Mouse (Mus musculus): ENCODE data around the gene Dennd1b. TPM values are rescaled to one million over a fixed set of nuclear protein-coding genes. Genes with fewer than 3 reads are reported as not detected.

Gene Dennd1b
- total and polyA plus RNA-seq, 2 experiments = 3.2 to 16.5 TPM

GRCm38 (mm10) chr1:139174058-139174832 is 211.0 kb downstream of the Dennd1b start:
- Histone ChIP-seq H3K27me3 (ENCODE audit: control insufficient read depth, insufficient read depth, low read length) (no peaks in the 10 kb centered on the region), H3K36me3 (ENCODE audit: control insufficient read depth, insufficient read depth, low read length) (peaks cover 26% of the 10 kb centered on the region), H3K27ac (replicated peaks; ENCODE audit: insufficient read depth, low read depth, low read length) (no peak overlapping the region), H3K9ac (ENCODE audit: low read depth, low read length) (no peak overlapping the region), H3K79me2 (ENCODE audit: control insufficient read depth, insufficient read depth, low read length) (no peaks in the 10 kb centered on the region), H3K4me1 (ENCODE audit: control insufficient read depth, insufficient read depth, low read length) (no peaks in the 10 kb centered on the region), H3K4me3 (ENCODE audit: insufficient read depth, low read depth, low read length) (no peak overlapping the region)
- DNase-seq (ENCODE audit: extremely low read depth, low read depth, low spot score) = no peak
- 87% methylated on average over 3 of the region's 3 CpGs for WGBS
- TF ChIP-seq CTCF (IDR thresholded peaks at IDR 0.05; ENCODE audit: low read depth, low read length) = no peak

GRCm38 (mm10) chr1:139179707-139180106 is 216.5 kb downstream of the Dennd1b start:
- WGBS = 88% methylated on average over 1 of the region's 1 CpGs
- Histone ChIP-seq H3K27ac (replicated peaks; ENCODE audit: insufficient read depth, low read depth, low read length) (no peak overlapping the region), H3K4me3 (ENCODE audit: insufficient read depth, low read depth, low read length) (no peak overlapping the region), H3K4me1 (ENCODE audit: control insufficient read depth, insufficient read depth, low read length) (no peaks in the 10 kb centered on the region), H3K9ac (ENCODE audit: low read depth, low read length) (no peak overlapping the region), H3K79me2 (ENCODE audit: control insufficient read depth, insufficient read depth, low read length) (no peaks in the 10 kb centered on the region), H3K27me3 (ENCODE audit: control insufficient read depth, insufficient read depth, low read length) (no peaks in the 10 kb centered on the region), H3K36me3 (ENCODE audit: control insufficient read depth, insufficient read depth, low read length) (peaks cover 2% of the 10 kb centered on the region; the same call in 1 of the 2 replicates)
- DNase-seq (ENCODE audit: extremely low read depth, low read depth, low spot score) = no peak
- no peak for TF ChIP-seq CTCF (IDR thresholded peaks at IDR 0.05; ENCODE audit: low read depth, low read length)
- no peak for TF ChIP-seq POLR2A (IDR thresholded peaks at IDR 0.05; ENCODE audit: extremely low read depth, insufficient read depth, low read length)

GRCm38 (mm10) chr1:139180481-139181149 is 217.4 kb downstream of the Dennd1b start:
- 56% methylated on average over 6 of the region's 6 CpGs for WGBS
- TF ChIP-seq POLR2A (IDR thresholded peaks at IDR 0.05; ENCODE audit: extremely low read depth, insufficient read depth, low read length) (no peak), CTCF (IDR thresholded peaks at IDR 0.05; ENCODE audit: low read depth, low read length) (no peak)
- Histone ChIP-seq H3K27ac (replicated peaks; ENCODE audit: insufficient read depth, low read depth, low read length) (no peak overlapping the region), H3K36me3 (ENCODE audit: control insufficient read depth, insufficient read depth, low read length) (peaks cover 2% of the 10 kb centered on the region; the same call in 1 of the 2 replicates), H3K27me3 (ENCODE audit: control insufficient read depth, insufficient read depth, low read length) (no peaks in the 10 kb centered on the region), H3K9ac (ENCODE audit: low read depth, low read length) (no peak overlapping the region), H3K4me1 (ENCODE audit: control insufficient read depth, insufficient read depth, low read length) (no peaks in the 10 kb centered on the region), H3K79me2 (ENCODE audit: control insufficient read depth, insufficient read depth, low read length) (no peaks in the 10 kb centered on the region), H3K4me3 (ENCODE audit: insufficient read depth, low read depth, low read length) (no peak overlapping the region)
- DNase-seq (ENCODE audit: extremely low read depth, low read depth, low spot score) = no peak

GRCm38 (mm10) chr1:139192635-139193034 is 229.4 kb downstream of the Dennd1b start:
- Histone ChIP-seq H3K79me2 (ENCODE audit: control insufficient read depth, insufficient read depth, low read length) (no peaks in the 10 kb centered on the region), H3K27ac (replicated peaks; ENCODE audit: insufficient read depth, low read depth, low read length) (no peak overlapping the region), H3K9ac (ENCODE audit: low read depth, low read length) (no peak overlapping the region), H3K4me3 (ENCODE audit: insufficient read depth, low read depth, low read length) (no peak overlapping the region), H3K36me3 (ENCODE audit: control insufficient read depth, insufficient read depth, low read length) (no peaks in the 10 kb centered on the region), H3K4me1 (ENCODE audit: control insufficient read depth, insufficient read depth, low read length) (no peaks in the 10 kb centered on the region), H3K27me3 (ENCODE audit: control insufficient read depth, insufficient read depth, low read length) (no peaks in the 10 kb centered on the region)
- no peak for TF ChIP-seq POLR2A (IDR thresholded peaks at IDR 0.05; ENCODE audit: extremely low read depth, insufficient read depth, low read length)
- TF ChIP-seq CTCF (IDR thresholded peaks at IDR 0.05; ENCODE audit: low read depth, low read length) = no peak
- no peak for DNase-seq (ENCODE audit: extremely low read depth, low read depth, low spot score)
- 88% methylated on average over 3 of the region's 3 CpGs for WGBS

GRCm38 (mm10) chr1:139194011-139194410 is 230.8 kb downstream of the Dennd1b start:
- TF ChIP-seq POLR2A (IDR thresholded peaks at IDR 0.05; ENCODE audit: extremely low read depth, insufficient read depth, low read length) (no peak), CTCF (IDR thresholded peaks at IDR 0.05; ENCODE audit: low read depth, low read length) (no peak)
- Histone ChIP-seq H3K79me2 (ENCODE audit: control insufficient read depth, insufficient read depth, low read length) (no peaks in the 10 kb centered on the region), H3K4me1 (ENCODE audit: control insufficient read depth, insufficient read depth, low read length) (no peaks in the 10 kb centered on the region), H3K36me3 (ENCODE audit: control insufficient read depth, insufficient read depth, low read length) (no peaks in the 10 kb centered on the region), H3K9ac (ENCODE audit: low read depth, low read length) (no peak overlapping the region), H3K27ac (replicated peaks; ENCODE audit: insufficient read depth, low read depth, low read length) (no peak overlapping the region), H3K4me3 (ENCODE audit: insufficient read depth, low read depth, low read length) (no peak overlapping the region), H3K27me3 (ENCODE audit: control insufficient read depth, insufficient read depth, low read length) (no peaks in the 10 kb centered on the region)
- WGBS = 69% methylated on average over 2 of the region's 2 CpGs
- no peak for DNase-seq (ENCODE audit: extremely low read depth, low read depth, low spot score)
